Mouse (Mus musculus) liver, adult 2 months (tissue): ENCODE data around the gene Lrba. TPM values are rescaled to one million over a fixed set of nuclear protein-coding genes. Genes with fewer than 3 reads are reported as not detected.

Source experiments
- DNase-seq: peaks from one replicate; pipeline ENCODE4 v3.0.0-alpha.2; 2011; ENCODE audit warnings: low read depth, low spot score; ENCODE audit errors: extremely low read depth
- H3K27ac ChIP-seq: fragments of 200-500 bp; replicated peaks from 2 replicates; pipeline ENCODE4 v1.5.1; 2012; ENCODE audit warnings: low read depth, mild to moderate bottlenecking, control low read depth, inconsistent platforms, low read length; ENCODE audit not compliant: insufficient read depth
- H3K27me3 ChIP-seq: fragments of 200-500 bp; 2 replicates; pipeline ENCODE4 v1.6.1; 2012; ENCODE audit warnings: mild to moderate bottlenecking, moderate library complexity, low read length, inconsistent platforms; ENCODE audit not compliant: control insufficient read depth, insufficient read depth
- H3K36me3 ChIP-seq: fragments of 200-500 bp; 2 replicates; pipeline ENCODE4 v1.6.1; 2012; ENCODE audit warnings: low read length, inconsistent platforms; ENCODE audit not compliant: control insufficient read depth, insufficient read depth
- H3K4me1 ChIP-seq: fragments of 200-500 bp; 2 replicates; pipeline ENCODE4 v1.6.1; 2011; ENCODE audit warnings: low read length; ENCODE audit not compliant: control insufficient read depth, insufficient read depth
- H3K4me3 ChIP-seq: fragments of 200-500 bp; 2 replicates; pipeline ENCODE4 v1.5.1; 2011; ENCODE audit warnings: low read depth, mild to moderate bottlenecking, control low read depth, low read length, moderate library complexity; ENCODE audit not compliant: insufficient read depth
- H3K79me2 ChIP-seq: fragments of 200-500 bp; 2 replicates; pipeline ENCODE4 v1.6.1; 2012; ENCODE audit warnings: inconsistent platforms, mild to moderate bottlenecking, low read length, moderate library complexity; ENCODE audit not compliant: control insufficient read depth, insufficient read depth
- H3K9ac ChIP-seq: fragments of 200-500 bp; 2 replicates; pipeline ENCODE4 v1.6.1; 2012; ENCODE audit warnings: low read depth, mild to moderate bottlenecking, control low read depth, inconsistent platforms, low read length
- CTCF ChIP-seq: fragments of 200-500 bp; IDR thresholded peaks from 2 replicates; pipeline ENCODE4 v1.5.1; 2011; ENCODE audit warnings: low read depth, low read length, control low read depth
- POLR2A ChIP-seq: fragments of 200-500 bp; IDR thresholded peaks from 2 replicates; pipeline ENCODE4 v1.6.1; 2011; ENCODE audit warnings: low read length, control low read depth; ENCODE audit not compliant: insufficient read depth; ENCODE audit errors: extremely low read depth
- WGBS: fragments of 180-500 bp; shearing (Covaris S2); methylation state at CpG from one replicate; pipeline ENCODE4 v1.1.7; 2018; 5-methylcytosine and 5-hydroxymethylcytosine counted together
- polyA plus RNA-seq: library from polyadenylated mRNA; depleted of rRNA; stranded (reverse); fragments of >200 nt; gene quantifications from 2 replicates; pipeline ENCODE4 v1.2.3, GENCODE M21; 2012
- total RNA-seq: library from RNA; depleted of rRNA; stranded (reverse); fragments of >200 nt; gene quantifications from 2 replicates; pipeline ENCODE4 v1.2.3, GENCODE M21; 2014

The Lrba gene
- total and polyA plus RNA-seq, 2 experiments = 8.4 to 26.1 TPM

GRCm38 (mm10) chr3:86635464-86635863, 411.0 kb downstream of the Lrba start:
- H3K79me2 ChIP-seq = no peaks in the 10 kb centered on the region
- H3K4me3 ChIP-seq = peak overlapping the region; percentile 45; the same call in 1 of the 2 replicates
- H3K4me1 ChIP-seq = peaks cover 8% of the 10 kb centered on the region; the same call in 1 of the 2 replicates
- H3K9ac ChIP-seq = peak overlapping the region; percentile 38; the same call in 1 of the 2 replicates
- TF ChIP-seq POLR2A = no peak
- no peak for TF ChIP-seq CTCF
- H3K27ac ChIP-seq = peak overlapping the region; percentile 63; the same call in 1 of the 2 replicates
- WGBS = 24% methylated on average over 5 of the region's 5 CpGs
- H3K27me3 ChIP-seq = no peaks in the 10 kb centered on the region
- DNase-seq = peak; percentile 53
- no peaks in the 10 kb centered on the region for H3K36me3 ChIP-seq

DNA sequence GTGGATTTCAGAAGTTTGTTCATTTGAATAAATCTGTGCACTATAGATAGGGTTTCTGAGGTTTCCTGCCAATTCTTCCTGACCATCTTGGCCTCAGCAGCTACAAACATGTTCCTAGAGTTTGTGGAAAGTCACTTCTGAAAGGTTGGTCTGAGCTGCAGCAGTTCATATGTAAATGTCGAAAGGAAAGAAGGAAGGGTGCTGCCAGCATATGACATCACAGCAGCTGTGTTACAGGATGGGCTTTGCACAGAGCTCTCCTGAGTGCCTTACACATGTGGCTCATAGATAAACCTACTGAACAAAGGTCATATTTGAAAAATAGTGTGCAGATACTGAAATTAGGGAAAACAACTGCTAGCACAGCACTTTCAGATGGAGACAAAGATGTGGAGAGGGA, 411.5 kb downstream of the Lrba start:
- no peaks in the 10 kb centered on the region for H3K36me3 ChIP-seq
- no peaks in the 10 kb centered on the region for H3K79me2 ChIP-seq
- 0% methylated on average over 1 of the region's 1 CpGs for WGBS
- no peak overlapping the region for H3K27ac ChIP-seq
- no peak overlapping the region for H3K4me3 ChIP-seq
- DNase-seq = peak; percentile 51
- H3K9ac ChIP-seq = no peak overlapping the region
- H3K27me3 ChIP-seq = no peaks in the 10 kb centered on the region
- peaks cover 8% of the 10 kb centered on the region; the same call in 1 of the 2 replicates for H3K4me1 ChIP-seq
- TF ChIP-seq CTCF = no peak
- TF ChIP-seq POLR2A = no peak

- 97% methylated on average over 2 of the region's 2 CpGs for WGBS
- no peak overlapping the region for H3K4me3 ChIP-seq
- H3K9ac ChIP-seq = no peak overlapping the region
- TF ChIP-seq POLR2A (no peak), CTCF (no peak)
- H3K36me3 ChIP-seq = peaks cover 1% of the 10 kb centered on the region; the same call in 1 of the 2 replicates
- H3K4me1 ChIP-seq = peaks cover 8% of the 10 kb centered on the region; the same call in 1 of the 2 replicates
- H3K27ac ChIP-seq = no peak overlapping the region
- DNase-seq = no peak
- no peaks in the 10 kb centered on the region for H3K79me2 ChIP-seq
- H3K27me3 ChIP-seq = no peaks in the 10 kb centered on the region
These were observed 414.3 kb downstream of the Lrba start for GRCm38 (mm10) chr3:86638552-86639348.

- TF ChIP-seq CTCF = no peak
- TF ChIP-seq POLR2A = no peak
- H3K27ac ChIP-seq = no peak overlapping the region
- H3K27me3 ChIP-seq = no peaks in the 10 kb centered on the region
- H3K36me3 ChIP-seq = peaks cover 5% of the 10 kb centered on the region
- no peak overlapping the region for H3K9ac ChIP-seq
- H3K79me2 ChIP-seq = no peaks in the 10 kb centered on the region
- 59% methylated on average over 5 of the region's 5 CpGs for WGBS
- DNase-seq = peak; percentile 34
- H3K4me1 ChIP-seq = no peaks in the 10 kb centered on the region
- no peak overlapping the region for H3K4me3 ChIP-seq
These were observed 416.9 kb downstream of the Lrba start for GRCm38 (mm10) chr3:86641393-86641792.

- no peak for DNase-seq
- no peak for TF ChIP-seq POLR2A
- TF ChIP-seq CTCF = no peak
- Histone ChIP-seq H3K4me3 (no peak overlapping the region), H3K9ac (no peak overlapping the region), H3K79me2 (no peaks in the 10 kb centered on the region), H3K4me1 (no peaks in the 10 kb centered on the region), H3K27ac (no peak overlapping the region), H3K36me3 (peaks cover 5% of the 10 kb centered on the region), H3K27me3 (no peaks in the 10 kb centered on the region)
These were observed 417.3 kb downstream of the Lrba start for GRCm38 (mm10) chr3:86641796-86642195.

DNA sequence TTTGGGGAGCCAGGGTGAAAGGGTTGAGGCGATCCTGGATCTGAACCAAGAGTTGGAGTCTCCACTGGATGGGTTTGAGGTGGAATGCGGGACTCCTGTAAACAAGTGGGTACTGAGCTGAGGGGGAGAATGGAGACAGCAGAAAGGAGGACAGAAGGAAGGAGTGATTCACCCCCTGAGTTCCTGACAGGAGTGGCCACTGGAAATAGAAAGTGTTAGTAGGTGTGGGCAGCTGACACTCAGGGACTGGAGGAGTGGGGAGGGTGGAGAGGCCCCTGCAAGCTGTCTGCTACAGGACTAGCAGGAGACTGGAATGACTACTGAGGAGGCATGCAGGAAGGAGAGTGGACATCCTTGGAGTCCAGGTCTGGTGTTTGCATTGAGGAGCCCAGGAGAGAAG, 422.3 kb downstream of the Lrba start:
- Histone ChIP-seq H3K36me3 (peaks cover 5% of the 10 kb centered on the region), H3K79me2 (no peaks in the 10 kb centered on the region), H3K4me3 (no peak overlapping the region), H3K9ac (no peak overlapping the region), H3K27me3 (no peaks in the 10 kb centered on the region), H3K4me1 (no peaks in the 10 kb centered on the region), H3K27ac (no peak overlapping the region)
- TF ChIP-seq POLR2A (no peak), CTCF (no peak)
- WGBS = 86% methylated on average over 2 of the region's 2 CpGs
- DNase-seq = no peak
